ENCODE assay signal across 18 mouse cellular contexts in the genomic region with DNA sequence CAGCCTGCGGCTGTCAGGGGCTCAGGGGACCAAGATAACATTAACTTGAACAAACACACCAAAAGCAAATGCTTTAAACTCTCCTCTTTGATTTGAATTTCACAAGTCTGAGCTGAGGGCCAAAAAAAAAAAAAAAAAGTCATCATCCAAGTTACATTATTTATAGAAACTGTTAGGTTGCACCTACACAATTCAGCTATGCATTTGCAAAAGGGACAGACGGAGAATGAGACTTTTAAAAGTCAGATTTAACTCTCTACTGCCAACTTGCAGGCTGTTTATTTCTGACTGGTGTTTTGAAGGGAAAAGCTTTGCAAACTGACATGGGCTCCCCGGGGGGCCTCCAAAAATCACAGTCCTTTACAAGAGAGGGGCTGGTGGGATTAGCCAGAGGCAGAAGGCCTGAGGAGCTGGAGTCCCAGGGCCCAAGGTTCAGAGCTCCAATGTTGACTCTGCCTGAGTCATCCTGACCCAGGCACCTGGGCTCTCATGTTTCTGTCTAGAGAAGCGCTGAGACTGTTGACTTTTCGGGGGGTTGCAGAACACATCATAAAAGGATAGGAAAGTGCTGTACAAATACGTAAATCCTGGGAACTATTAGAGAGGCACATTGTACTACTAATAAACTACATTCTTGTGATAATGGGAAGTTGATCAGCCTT. TPM values are rescaled to one million over a fixed set of nuclear protein-coding genes. Genes with fewer than 3 reads are reported as not detected.
DNase-seq lines count a peak whose midpoint lies in the region; ATAC-seq and TF ChIP-seq lines count a peak whose summit lies in the region.
"Had no signal": no experiment of that assay in that cellular context is flagged by ENCODE, and none has a peak within 500 bp of the region (broad histone marks: within the 10 kb centered on the region; RNA-seq: fewer than 3 reads in every experiment).

No protein-coding gene starts in this region.

- no peaks in the 10 kb centered on the region for H3K36me3 ChIP-seq in intestine, embryonic 15.5 days
- H3K36me3 ChIP-seq in stomach, embryonic 14.5 days (ENCODE audit: control insufficient read depth, insufficient read depth, low read length), result no peaks in the 10 kb centered on the region
- H3K36me3 ChIP-seq: hindbrain, embryonic 10.5 days; neural tube, embryonic 15.5 days had no signal

- H3K27ac ChIP-seq in left cerebral cortex, adult 2 months, result peak overlapping the region; percentile 54
- no peak overlapping the region for H3K27ac ChIP-seq in intestine, embryonic 15.5 days
- H3K27ac ChIP-seq in stomach, embryonic 14.5 days (ENCODE audit: low read length), result no peak overlapping the region
- H3K27ac ChIP-seq: hindbrain, embryonic 10.5 days; neural tube, embryonic 15.5 days had no signal

- no peak overlapping the region for H3K4me2 ChIP-seq in intestine, embryonic 15.5 days (replicated peaks)
- H3K4me2 ChIP-seq in stomach, embryonic 14.5 days (replicated peaks; ENCODE audit: low read depth, low read length), result no peak overlapping the region
- H3K4me2 ChIP-seq: neural tube, embryonic 15.5 days had no signal

- no peaks in the 10 kb centered on the region for H3K27me3 ChIP-seq in intestine, embryonic 15.5 days (replicated peaks)
- H3K27me3 ChIP-seq in stomach, embryonic 14.5 days (ENCODE audit: control insufficient read depth, insufficient read depth, low read length), result no peaks in the 10 kb centered on the region
- H3K27me3 ChIP-seq: neural tube, embryonic 15.5 days had no signal

- intact Hi-C loops in left cerebral cortex, adult 2 months (cut with DNase I), result no loop called here
- intact Hi-C loops in left cerebral cortex, postnatal 10 days (cut with DNase I), result loop anchor here (5.0 kb wide), 1 partner anchor 38 kb away; no protein-coding TSS in a partner anchor

- peaks cover 8% of the 10 kb centered on the region; the same call in 1 of the 2 replicates for H3K4me1 ChIP-seq in intestine, embryonic 15.5 days (replicated peaks)
- 0 out of 2 replicates have a peak, but pooled peaks cover 3% of the 10 kb centered on the region for H3K4me1 ChIP-seq in stomach, embryonic 14.5 days (ENCODE audit: control insufficient read depth, insufficient read depth, low read length)

- 39% methylated on average over 6 of the region's 6 CpGs for WGBS in intestine, embryonic 15.5 days
- 27% methylated on average over 6 of the region's 6 CpGs for WGBS in stomach, embryonic 14.5 days

- no peak overlapping the region for H3K4me3 ChIP-seq in left cerebral cortex, adult 2 months
- H3K4me3 ChIP-seq in intestine, embryonic 15.5 days (replicated peaks), result no peak overlapping the region
- no peak overlapping the region for H3K4me3 ChIP-seq in stomach, embryonic 14.5 days (ENCODE audit: low read depth, low read length)
- H3K4me3 ChIP-seq: erythroblast, embryonic 14.5 days; hindbrain, embryonic 10.5 days; neural tube, embryonic 15.5 days had no signal

- H3K9me3 ChIP-seq in intestine, embryonic 15.5 days, result no peaks in the 10 kb centered on the region
- no peaks in the 10 kb centered on the region for H3K9me3 ChIP-seq in stomach, embryonic 14.5 days (ENCODE audit: control insufficient read depth, low read depth, low read length)
- H3K9me3 ChIP-seq: hindbrain, embryonic 10.5 days; neural tube, embryonic 15.5 days had no signal

- no peak for TF ChIP-seq CTCF in left cerebral cortex, adult 2 months (IDR thresholded peaks at IDR 0.05)

- H3K9ac ChIP-seq in intestine, embryonic 15.5 days, result no peak overlapping the region
- no peak overlapping the region for H3K9ac ChIP-seq in stomach, embryonic 14.5 days (replicated peaks; ENCODE audit: low read depth, low read length)
- H3K9ac ChIP-seq: neural tube, embryonic 15.5 days had no signal

- no peak for DNase-seq in left cerebral cortex, adult 2 months (ENCODE audit: extremely low spot score in 1 of 2, low spot score in 2 of 2)
- DNase-seq in left cerebral cortex, postnatal 10 days (ENCODE audit: extremely low spot score in 1 of 2, low spot score in 2 of 2), result no peak
- DNase-seq in NIH3T3 (ENCODE audit: low read depth), result peak; percentile 52
- DNase-seq in Muller cell, postnatal 12 days (ENCODE audit: inconsistent ontology term), result no peak
- no peak for DNase-seq in heart, adult 8-10 months (ENCODE audit: low spot score)
- DNase-seq: adrenal gland, postnatal 14 days; cerebellum, postnatal 10 days; gastrocnemius, postnatal 25 days; kidney, postnatal 10 days; layer of hippocampus, adult 9-11 months; retina, postnatal 1 day had no signal

- ATAC-seq in intestine, embryonic 15.5 days, result peak; percentile 83
- ATAC-seq in stomach, embryonic 14.5 days (ENCODE audit: insufficient number of reproducible peaks, insufficient read depth, low FRiP score, low read depth), result peak; percentile 78
- no peak for ATAC-seq in CD4-positive, CD25-positive, alpha-beta regulatory T cell, adult 4 months
- ATAC-seq: inflammation-experienced regulatory T-cells, adult 6 months had no signal

RNA-seq across cellular contexts. Expression of a gene that starts 40.4 kb away (rescaled TPM):
- 10 to 100 TPM; 34.6 to 38.6 TPM for total RNA-seq in left cerebral cortex, adult 2 months (2021)
- 10 to 100 TPM; 33.8 to 34.6 TPM for total RNA-seq in left cerebral cortex, postnatal 10 days (2021)
- 12.4 and 16.5 TPM in 2 replicates for polyA plus RNA-seq in intestine, embryonic 15.5 days (2015; fragmentation: Nextera tagmentation; extraction: Ambion mirVana)
- polyA plus RNA-seq in stomach, embryonic 14.5 days (2014; fragmentation: Nextera tagmentation; extraction: Ambion mirVana), result 20.7 and 22.0 TPM in 2 replicates
- 10 to 100 TPM; 18.5 to 32.8 TPM for polyA plus RNA-seq in CD4-positive, CD25-positive, alpha-beta regulatory T cell, adult 4 months (2017; shearing (Covaris generic))
- total RNA-seq in heart, adult 8-10 months (2022), result 10 to 100 TPM in 2 of 4 experiments, 1 to 10 TPM in 2; 9.4 to 11.1 (median 10.1) TPM
